Mouse (Mus musculus) neutrophil, adult 5-6 weeks (primary cell): ENCODE measurements around the gene Fgfr2. TPM values are rescaled to one million over a fixed set of nuclear protein-coding genes. Genes with fewer than 3 reads are reported as not detected.

Experiments used
- ATAC-seq: fragments of 151-379, 151-347 bp; 2 replicates; pipeline ENCODE4 v1.8.0; 2017; ENCODE audit warnings: mild to moderate bottlenecking, moderate TSS enrichment; ENCODE audit not compliant: insufficient number of reproducible peaks, poor library complexity, low FRiP score, severe bottlenecking; ENCODE audit errors: extremely low read depth
- total RNA-seq: library from RNA; stranded (forward); fragments of 200-1000 nt; gene quantifications from 2 replicates; pipeline ENCODE4 v1.2.3, GENCODE M21; 2017

Fgfr2 gene
- total RNA-seq, 1 experiment from 2014 or later, result not detected

- no peak for ATAC-seq
Measured at GRCm38 (mm10) chr7:132179049-132179448, 944.1 kb downstream of the Fgfr2 start.

GRCm38 (mm10) chr7:132174787-132175186 lies 948.4 kb downstream of the Fgfr2 start:
- ATAC-seq, result no peak

- no peak for ATAC-seq
Measured at GRCm38 (mm10) chr7:132174296-132174695, 948.9 kb downstream of the Fgfr2 start.

GRCm38 (mm10) chr7:132172220-132172619 lies 950.9 kb downstream of the Fgfr2 start:
- no peak for ATAC-seq

- no peak for ATAC-seq
Measured at GRCm38 (mm10) chr7:132171716-132172115, 951.4 kb downstream of the Fgfr2 start.

GRCm38 (mm10) chr7:132169419-132170169 lies 953.6 kb downstream of the Fgfr2 start:
- no peak for ATAC-seq

- ATAC-seq, result no peak
Measured at GRCm38 (mm10) chr7:132167239-132167638, 955.9 kb downstream of the Fgfr2 start.

- no peak for ATAC-seq
Measured at GRCm38 (mm10) chr7:132162254-132162653, 960.9 kb downstream of the Fgfr2 start.

- ATAC-seq, result no peak
Measured at GRCm38 (mm10) chr7:132158321-132159025, 964.7 kb downstream of the Fgfr2 start.

- ATAC-seq, result no peak
Measured at GRCm38 (mm10) chr7:132154368-132154961, 968.7 kb downstream of the Fgfr2 start, which contains the start of gene Cpxm2. Cpxm2 (minus strand) TSS chr7:132154739.

GRCm38 (mm10) chr7:132153725-132154147 lies 969.4 kb downstream of the Fgfr2 start:
- no peak for ATAC-seq

GRCm38 (mm10) chr7:132145227-132145800 lies 977.8 kb downstream of the Fgfr2 start:
- no peak for ATAC-seq

GRCm38 (mm10) chr7:132128687-132129086 lies 994.5 kb downstream of the Fgfr2 start:
- no peak for ATAC-seq

- no peak for ATAC-seq
Measured at GRCm38 (mm10) chr7:132124948-132125347, 998.2 kb downstream of the Fgfr2 start.

GRCm38 (mm10) chr7:132123211-132123610 lies 999.9 kb downstream of the Fgfr2 start:
- no peak for ATAC-seq

- ATAC-seq, result no peak
Measured at GRCm38 (mm10) chr7:132119817-132120216, 1003.3 kb downstream of the Fgfr2 start.

GRCm38 (mm10) chr7:132111770-132112169 lies 1011.4 kb downstream of the Fgfr2 start:
- ATAC-seq, result no peak

GRCm38 (mm10) chr7:132110308-132110707 lies 1012.8 kb downstream of the Fgfr2 start:
- no peak for ATAC-seq

- ATAC-seq, result no peak
Measured at GRCm38 (mm10) chr7:132106891-132107290, 1016.3 kb downstream of the Fgfr2 start.
